Mouse (Mus musculus) gastrocnemius, postnatal 10 days (tissue): ENCODE results near the gene Sorcs3. TPM values are rescaled to one million over a fixed set of nuclear protein-coding genes. Genes with fewer than 3 reads are reported as not detected.

Experiments used
- DNase-seq: peaks from one replicate; pipeline ENCODE4 v3.0.0; 2021; ENCODE audit warnings: mixed read lengths
- total RNA-seq, 2 experiments: library from RNA; stranded (reverse); gene quantifications; 2 replicates each; pipeline ENCODE4 v1.2.3; 2021

Sorcs3 gene
- total RNA-seq, 2 experiments from 2014 or later: 0.07 to 0.14 TPM

GRCm38 (mm10) chr19:48524527-48525214 lies 318.8 kb downstream of the Sorcs3 start:
- no peak for DNase-seq

GRCm38 (mm10) chr19:48533582-48533981 lies 327.8 kb downstream of the Sorcs3 start:
- no peak for DNase-seq

GRCm38 (mm10) chr19:48544294-48544693 lies 338.5 kb downstream of the Sorcs3 start:
- no peak for DNase-seq

GRCm38 (mm10) chr19:48545421-48546132 lies 339.8 kb downstream of the Sorcs3 start:
- DNase-seq: no peak

- no peak for DNase-seq
Measured at GRCm38 (mm10) chr19:48546133-48546448, 340.3 kb downstream of the Sorcs3 start.

- DNase-seq: no peak
Measured at GRCm38 (mm10) chr19:48548143-48548881, 342.5 kb downstream of the Sorcs3 start.

GRCm38 (mm10) chr19:48559432-48559831 lies 353.6 kb downstream of the Sorcs3 start:
- DNase-seq: no peak

- DNase-seq: no peak
Measured at GRCm38 (mm10) chr19:48575736-48576135, 369.9 kb downstream of the Sorcs3 start.

GRCm38 (mm10) chr19:48577169-48577568 lies 371.3 kb downstream of the Sorcs3 start:
- DNase-seq: no peak

- no peak for DNase-seq
Measured at GRCm38 (mm10) chr19:48584938-48585560, 379.2 kb downstream of the Sorcs3 start.

- no peak for DNase-seq
Measured at GRCm38 (mm10) chr19:48616951-48617350, 411.1 kb downstream of the Sorcs3 start.

- no peak for DNase-seq
Measured at GRCm38 (mm10) chr19:48630671-48631327, 425.0 kb downstream of the Sorcs3 start.

GRCm38 (mm10) chr19:48642566-48642965 lies 436.7 kb downstream of the Sorcs3 start:
- DNase-seq: no peak

GRCm38 (mm10) chr19:48649941-48650340 lies 444.1 kb downstream of the Sorcs3 start:
- DNase-seq: no peak

- no peak for DNase-seq
Measured at GRCm38 (mm10) chr19:48651617-48652016, 445.8 kb downstream of the Sorcs3 start.

- DNase-seq: no peak
Measured at GRCm38 (mm10) chr19:48660201-48660600, 454.4 kb downstream of the Sorcs3 start.

GRCm38 (mm10) chr19:48679896-48680295 lies 474.1 kb downstream of the Sorcs3 start:
- DNase-seq: no peak

- DNase-seq: peak; percentile 9
Measured at GRCm38 (mm10) chr19:48682485-48682884, 476.7 kb downstream of the Sorcs3 start.

GRCm38 (mm10) chr19:48686369-48686768 lies 480.5 kb downstream of the Sorcs3 start:
- DNase-seq: no peak

GRCm38 (mm10) chr19:48700111-48700658 lies 494.4 kb downstream of the Sorcs3 start:
- no peak for DNase-seq

GRCm38 (mm10) chr19:48703763-48704162 lies 497.9 kb downstream of the Sorcs3 start:
- no peak for DNase-seq
